Mouse (Mus musculus) adrenal gland, postnatal 36 days (tissue): ENCODE measurements around the gene Dvl2. TPM values are rescaled to one million over a fixed set of nuclear protein-coding genes. Genes with fewer than 3 reads are reported as not detected.

Source experiments
- DNase-seq, 2 experiments: peaks; one replicate each; pipeline ENCODE4 v3.0.0; 2021; ENCODE audit warnings: mixed read lengths in 1 of 2
- total RNA-seq, 2 experiments: library from RNA; stranded (reverse); gene quantifications; 2 replicates each; pipeline ENCODE4 v1.2.3; 2021

Gene Dvl2
- total RNA-seq, 2 experiments from 2014 or later = 15.6 to 17.4 TPM

GRCm38 (mm10) chr11:69981141-69981762 is 19.1 kb upstream of the Dvl2 start, which contains the start of gene Ctdnep1:
Gene Ctdnep1 (plus strand): TSS chr11:69981156.
- peak; percentile 33 to 39 for DNase-seq

- no peak for DNase-seq
Measured at GRCm38 (mm10) chr11:69982225-69982624, 18.2 kb upstream of the Dvl2 start, which contains the start of gene Elp5. Gene Elp5 (minus strand): TSS chr11:69982517.

GRCm38 (mm10) chr11:69982877-69983276 is 17.5 kb upstream of the Dvl2 start:
- no peak for DNase-seq

GRCm38 (mm10) chr11:69983377-69983776 is 17.0 kb upstream of the Dvl2 start:
- no peak for DNase-seq

- no peak for DNase-seq
Measured at GRCm38 (mm10) chr11:69984431-69984830, 16.0 kb upstream of the Dvl2 start.

GRCm38 (mm10) chr11:69989949-69990348 is 10.4 kb upstream of the Dvl2 start:
- no peak for DNase-seq

- peak; percentile 96 to 98 for DNase-seq
Measured at GRCm38 (mm10) chr11:69990850-69991691, 9.3 kb upstream of the Dvl2 start, which contains the start of gene Gabarap. Gene Gabarap (plus strand): TSS chr11:69991143.

GRCm38 (mm10) chr11:69991711-69992110 is 8.7 kb upstream of the Dvl2 start:
- no peak for DNase-seq

- DNase-seq = no peak
Measured at GRCm38 (mm10) chr11:69992396-69992795, 8.0 kb upstream of the Dvl2 start.

GRCm38 (mm10) chr11:69992932-69993331 is 7.5 kb upstream of the Dvl2 start:
- DNase-seq = no peak

- DNase-seq = no peak
Measured at GRCm38 (mm10) chr11:69994401-69995090, 5.8 kb upstream of the Dvl2 start.

GRCm38 (mm10) chr11:69995391-69995960 is 4.9 kb upstream of the Dvl2 start, which contains the start of gene Phf23:
Gene Phf23 (plus strand): TSS chr11:69995777.
- peak; percentile 98 to 99 for DNase-seq

- peak; percentile 74 to 86 for DNase-seq
Measured at GRCm38 (mm10) chr11:69996161-69997061, 4.0 kb upstream of the Dvl2 start.

GRCm38 (mm10) chr11:69997070-69997509 is 3.3 kb upstream of the Dvl2 start:
- DNase-seq = peak; percentile 95 to 98

- no peak for DNase-seq
Measured at GRCm38 (mm10) chr11:69998567-69999491, 1.6 kb upstream of the Dvl2 start.

GRCm38 (mm10) chr11:69999666-70000065 is 729 bp upstream of the Dvl2 start:
- no peak for DNase-seq

- DNase-seq = no peak
Measured at GRCm38 (mm10) chr11:70001159-70001558, 764 bp downstream of the Dvl2 start.

- DNase-seq = peak in 1 of 2 experiments; percentile 51
Measured at GRCm38 (mm10) chr11:70001865-70002264, 1.5 kb downstream of the Dvl2 start.

GRCm38 (mm10) chr11:70002471-70002870 is 2.1 kb downstream of the Dvl2 start:
- no peak for DNase-seq

GRCm38 (mm10) chr11:70005521-70005920 is 5.1 kb downstream of the Dvl2 start:
- DNase-seq = no peak
